Mouse (Mus musculus) intestine, embryonic 14.5 days (tissue): ENCODE data around the gene Tmem135. TPM values are rescaled to one million over a fixed set of nuclear protein-coding genes. Genes with fewer than 3 reads are reported as not detected.

ENCODE experiments used
- ATAC-seq: fragments of 200-750 bp; cut with Nextera tagmentation; replicated peaks from 2 replicates; pipeline ENCODE4 v1.8.0; 2017; ENCODE audit warnings: low read depth, moderate number of reproducible peaks, moderate TSS enrichment, moderate library complexity; ENCODE audit not compliant: low FRiP score, low TSS enrichment
- DNase-seq: peaks from one replicate; pipeline ENCODE4 v3.0.0-alpha.2; 2018; ENCODE audit warnings: low spot score
- H3K27ac ChIP-seq: fragments of 300-500 bp; sonication (generic); 2 replicates; pipeline ENCODE4 v1.5.1; 2014; ENCODE audit warnings: low read depth, mild to moderate bottlenecking, control low read depth
- H3K27me3 ChIP-seq: fragments of 300-500 bp; sonication (generic); replicated peaks from 2 replicates; pipeline ENCODE4 v1.6.1; 2014; ENCODE audit warnings: low read length, control low read depth; ENCODE audit not compliant: control insufficient read depth, insufficient read depth
- H3K36me3 ChIP-seq: fragments of 300-500 bp; sonication (generic); 2 replicates; pipeline ENCODE4 v1.6.1; 2014; ENCODE audit warnings: low read length, control low read depth; ENCODE audit not compliant: control insufficient read depth, insufficient read depth
- H3K4me1 ChIP-seq: fragments of 300-500 bp; sonication (generic); replicated peaks from 2 replicates; pipeline ENCODE4 v1.6.1; 2014; ENCODE audit warnings: low read length, control low read depth, mixed read lengths; ENCODE audit not compliant: control insufficient read depth, insufficient read depth
- H3K4me2 ChIP-seq: fragments of 300-500 bp; sonication (generic); 2 replicates; pipeline ENCODE4 v1.6.1; 2014; ENCODE audit warnings: low read length
- H3K4me3 ChIP-seq: fragments of 300-500 bp; sonication (generic); 2 replicates; pipeline ENCODE4 v1.5.1; 2014; ENCODE audit warnings: low read depth, low read length, control low read depth, mixed read lengths
- H3K9ac ChIP-seq: fragments of 300-500 bp; sonication (generic); 2 replicates; pipeline ENCODE4 v1.6.1; 2014; ENCODE audit warnings: mild to moderate bottlenecking, low read length
- H3K9me3 ChIP-seq: fragments of 300-500 bp; sonication (generic); 2 replicates; pipeline ENCODE4 v1.6.1; 2016; ENCODE audit warnings: low read length, control low read depth; ENCODE audit not compliant: control insufficient read depth
- WGBS: fragments of 180-500 bp; shearing (Covaris S2); extraction: QIAGEN DNeasy Blood & Tissue Kit; methylation state at CpG from one replicate; pipeline ENCODE4 v1.1.7; 2014; 5-methylcytosine and 5-hydroxymethylcytosine counted together
- polyA plus RNA-seq: library from polyadenylated mRNA; unstranded; fragments of >200 nt; fragmentation: Nextera tagmentation; extraction: Ambion mirVana; gene quantifications from 2 replicates; pipeline ENCODE4 v1.2.1, GENCODE M21; 2014

The Tmem135 gene
- polyA plus RNA-seq, 1 experiment from 2014 or later: 30.4 TPM

DNA sequence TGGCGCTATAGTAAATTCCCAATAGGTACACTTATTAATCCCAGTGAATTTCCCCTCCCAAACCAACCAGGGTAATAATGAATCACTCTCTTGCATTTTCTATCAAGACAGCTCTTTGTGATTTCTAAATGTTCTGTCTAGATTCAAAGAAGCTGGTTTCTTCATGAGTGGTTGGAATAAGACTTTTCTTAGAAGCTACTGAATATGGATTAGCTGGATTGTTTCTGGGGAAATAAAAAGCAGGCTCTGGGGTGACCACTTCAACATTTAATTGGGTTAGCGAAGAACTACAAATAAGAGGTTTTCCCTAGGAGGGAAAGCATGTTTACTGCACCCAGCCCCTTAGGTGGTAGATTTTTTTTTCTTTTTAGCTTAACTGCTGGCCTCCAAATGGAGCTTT is 3.3 kb downstream of the Tmem135 start:
- Histone ChIP-seq H3K9ac (no peak overlapping the region), H3K9me3 (no peaks in the 10 kb centered on the region), H3K36me3 (no peaks in the 10 kb centered on the region), H3K4me2 (no peak overlapping the region), H3K4me1 (no peaks in the 10 kb centered on the region), H3K27me3 (no peaks in the 10 kb centered on the region), H3K27ac (no peak overlapping the region), H3K4me3 (no peak overlapping the region)
- no peak for DNase-seq
- ATAC-seq: no peak
- WGBS: 84% methylated on average over 2 of the region's 2 CpGs

GRCm38 (mm10) chr7:89397837-89398534 is 6.0 kb downstream of the Tmem135 start:
- no peak for DNase-seq
- Histone ChIP-seq H3K27me3 (no peaks in the 10 kb centered on the region), H3K4me2 (no peak overlapping the region), H3K9ac (no peak overlapping the region), H3K4me1 (no peaks in the 10 kb centered on the region), H3K27ac (no peak overlapping the region), H3K9me3 (no peaks in the 10 kb centered on the region), H3K36me3 (no peaks in the 10 kb centered on the region), H3K4me3 (no peak overlapping the region)
- ATAC-seq: no peak
- WGBS: 75% methylated on average over 3 of the region's 3 CpGs

GRCm38 (mm10) chr7:89396386-89396785 is 7.6 kb downstream of the Tmem135 start:
- WGBS: 74% methylated on average over 8 of the region's 8 CpGs
- Histone ChIP-seq H3K36me3 (no peaks in the 10 kb centered on the region), H3K4me2 (no peak overlapping the region), H3K4me1 (no peaks in the 10 kb centered on the region), H3K27me3 (no peaks in the 10 kb centered on the region), H3K9ac (no peak overlapping the region), H3K4me3 (no peak overlapping the region), H3K27ac (no peak overlapping the region), H3K9me3 (no peaks in the 10 kb centered on the region)
- DNase-seq (no peak), ATAC-seq (no peak)

- Histone ChIP-seq H3K9me3 (no peaks in the 10 kb centered on the region), H3K27ac (no peak overlapping the region), H3K4me3 (no peak overlapping the region), H3K36me3 (no peaks in the 10 kb centered on the region), H3K9ac (no peak overlapping the region), H3K27me3 (no peaks in the 10 kb centered on the region), H3K4me1 (no peaks in the 10 kb centered on the region), H3K4me2 (no peak overlapping the region)
- no peak for ATAC-seq
- DNase-seq: no peak
- WGBS: 71% methylated on average over 1 of the region's 1 CpGs
Observed at GRCm38 (mm10) chr7:89395399-89395798, 8.6 kb downstream of the Tmem135 start.

DNA sequence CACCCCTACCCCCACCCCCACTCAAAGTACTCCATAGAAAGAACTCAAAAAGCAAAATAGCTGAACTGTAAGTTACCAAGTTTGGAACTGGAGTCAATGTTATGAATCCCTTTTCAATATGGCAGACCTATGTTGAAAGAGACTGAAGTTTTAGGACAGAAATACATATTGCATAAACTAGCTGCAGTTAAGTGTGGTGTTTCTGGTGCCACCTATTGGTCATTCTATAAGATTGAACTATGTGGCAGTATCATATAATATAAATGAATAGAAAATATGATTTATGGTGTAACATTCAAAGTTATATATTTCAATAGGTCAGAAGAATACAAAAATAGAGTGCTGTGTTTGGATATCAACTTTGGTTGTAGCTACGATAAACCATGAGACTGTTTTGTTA is 11.2 kb downstream of the Tmem135 start:
- WGBS: 100% methylated on average over 1 of the region's 1 CpGs

DNA sequence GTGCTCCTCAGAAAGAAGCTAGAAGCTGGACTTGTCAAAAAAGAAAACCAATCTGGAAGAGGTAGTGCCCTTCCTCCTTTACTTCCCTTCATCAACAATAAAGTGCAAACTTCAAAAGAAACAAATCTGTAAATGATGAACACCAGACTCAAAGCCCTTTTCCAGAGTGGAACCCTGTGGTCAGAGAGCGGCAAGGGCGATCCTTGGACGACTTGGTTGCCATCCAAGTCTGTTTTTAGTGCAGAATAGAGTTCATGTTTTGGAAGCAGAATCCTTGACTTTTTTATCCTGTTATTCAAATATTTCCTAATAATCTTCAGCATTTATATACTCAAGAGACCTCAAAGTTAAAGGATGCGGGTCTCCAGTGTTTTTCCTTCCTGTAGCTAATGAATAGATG is 11.6 kb downstream of the Tmem135 start:
- Histone ChIP-seq H3K9me3 (no peaks in the 10 kb centered on the region), H3K4me2 (no peak overlapping the region), H3K27ac (no peak overlapping the region), H3K36me3 (no peaks in the 10 kb centered on the region), H3K4me1 (peaks cover 17% of the 10 kb centered on the region; the same call in 1 of the 2 replicates), H3K9ac (no peak overlapping the region), H3K27me3 (no peaks in the 10 kb centered on the region), H3K4me3 (no peak overlapping the region)
- 71% methylated on average over 4 of the region's 4 CpGs for WGBS
- DNase-seq (no peak), ATAC-seq (no peak)

More for the DNA sequence above, 11.2 kb downstream of the Tmem135 start:
- peaks cover 13% of the 10 kb centered on the region; the same call in 1 of the 2 replicates for H3K4me1 ChIP-seq
- no peaks in the 10 kb centered on the region for H3K9me3 ChIP-seq
- H3K27me3 ChIP-seq: no peaks in the 10 kb centered on the region
- H3K4me2 ChIP-seq: no peak overlapping the region
- no peaks in the 10 kb centered on the region for H3K36me3 ChIP-seq
- no peak overlapping the region for H3K4me3 ChIP-seq
- no peak for ATAC-seq
- no peak overlapping the region for H3K27ac ChIP-seq
- H3K9ac ChIP-seq: no peak overlapping the region
- DNase-seq: no peak

DNA sequence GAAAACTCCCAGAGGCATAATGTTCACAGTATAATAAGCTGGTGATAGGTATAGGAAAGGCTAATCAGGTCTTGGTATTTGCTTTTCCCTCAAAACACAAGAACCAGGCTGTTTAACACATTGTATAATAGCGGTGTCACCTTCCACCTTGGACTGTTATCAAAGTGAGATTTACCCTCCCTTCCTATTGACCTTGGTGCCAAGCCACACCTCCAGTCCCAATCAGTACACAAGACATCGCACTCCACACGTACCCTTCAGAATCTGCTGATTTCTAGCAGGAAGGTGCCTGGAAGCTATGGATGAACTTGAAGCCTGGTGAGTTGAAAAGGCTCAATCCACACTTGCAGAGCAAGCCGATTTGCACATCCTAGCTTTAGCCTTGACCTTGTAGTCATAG is 12.2 kb downstream of the Tmem135 start:
- peaks cover 21% of the 10 kb centered on the region; the same call in 1 of the 2 replicates for H3K4me1 ChIP-seq
- 74% methylated on average over 4 of the region's 4 CpGs for WGBS
- no peak overlapping the region for H3K9ac ChIP-seq
- no peak overlapping the region for H3K4me3 ChIP-seq
- ATAC-seq (no peak), DNase-seq (peak; percentile 33)
- H3K4me2 ChIP-seq: no peak overlapping the region
- no peaks in the 10 kb centered on the region for H3K27me3 ChIP-seq
- no peaks in the 10 kb centered on the region for H3K36me3 ChIP-seq
- no peaks in the 10 kb centered on the region for H3K9me3 ChIP-seq
- no peak overlapping the region for H3K27ac ChIP-seq

DNA sequence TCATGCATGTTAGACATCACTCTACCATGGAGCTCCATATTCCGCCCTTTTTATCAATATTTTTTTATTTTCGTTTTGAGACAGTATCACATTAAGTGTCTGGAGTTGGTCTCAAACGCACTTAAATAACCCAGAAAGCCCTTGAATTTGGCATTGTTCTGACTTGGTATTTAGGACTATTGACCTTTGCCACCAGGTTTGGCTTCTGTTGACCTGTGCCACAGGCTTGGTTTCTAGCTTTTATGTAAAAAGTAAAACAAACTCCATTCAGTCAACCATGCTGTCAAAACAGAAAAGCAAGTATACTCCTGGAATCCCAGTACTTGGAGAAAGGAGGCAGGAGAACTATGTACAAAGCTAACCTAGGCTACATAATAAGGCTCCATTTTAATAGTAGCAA is 12.7 kb downstream of the Tmem135 start:
- no peak overlapping the region for H3K4me3 ChIP-seq
- H3K27me3 ChIP-seq: no peaks in the 10 kb centered on the region
- no peak overlapping the region for H3K27ac ChIP-seq
- DNase-seq (peak; percentile 4), ATAC-seq (no peak)
- H3K9me3 ChIP-seq: no peaks in the 10 kb centered on the region
- no peak overlapping the region for H3K4me2 ChIP-seq
- H3K9ac ChIP-seq: no peak overlapping the region
- no peaks in the 10 kb centered on the region for H3K36me3 ChIP-seq
- WGBS: 80% methylated on average over 3 of the region's 3 CpGs
- H3K4me1 ChIP-seq: peaks cover 25% of the 10 kb centered on the region

DNA sequence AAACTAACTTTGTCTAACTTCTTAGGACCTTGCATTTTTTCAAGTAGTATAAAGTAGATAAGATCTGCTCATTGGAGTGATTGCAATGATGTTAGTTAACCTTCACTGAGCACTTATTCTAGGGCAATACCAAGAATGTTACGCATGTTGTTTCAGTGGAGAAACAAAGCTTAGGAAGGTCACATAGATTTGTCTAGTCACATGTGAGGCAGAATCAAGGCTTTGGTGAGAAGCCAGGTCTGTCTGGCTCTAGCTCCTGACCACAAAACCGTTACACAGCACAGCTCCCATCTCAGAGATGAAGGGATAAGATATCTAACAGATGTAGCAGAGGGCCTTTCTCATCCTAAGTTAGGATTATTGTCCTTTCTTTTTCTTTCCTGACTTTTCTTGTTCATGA is 13.4 kb downstream of the Tmem135 start:
- no peaks in the 10 kb centered on the region for H3K9me3 ChIP-seq
- no peaks in the 10 kb centered on the region for H3K36me3 ChIP-seq
- DNase-seq: peak; percentile 12
- 73% methylated on average over 2 of the region's 2 CpGs for WGBS
- no peak overlapping the region for H3K9ac ChIP-seq
- H3K27ac ChIP-seq: no peak overlapping the region
- no peak overlapping the region for H3K4me3 ChIP-seq
- H3K4me1 ChIP-seq: peaks cover 32% of the 10 kb centered on the region
- H3K27me3 ChIP-seq: no peaks in the 10 kb centered on the region
- H3K4me2 ChIP-seq: no peak overlapping the region
- no peak for ATAC-seq
